Mouse (Mus musculus) hindbrain, embryonic 10.5 days (tissue): Measurements from ENCODE around the gene Cep170. TPM values are rescaled to one million over a fixed set of nuclear protein-coding genes. Genes with fewer than 3 reads are reported as not detected.

Experiments
- DNase-seq: peaks from one replicate; pipeline ENCODE4 v3.0.0-alpha.2; 2017; ENCODE audit warnings: low spot score
- H3K27ac ChIP-seq: fragments of 300-500 bp; sonication (generic); 2 replicates; pipeline ENCODE4 v1.5.1; 2016; ENCODE audit warnings: mild to moderate bottlenecking, moderate library complexity
- H3K27me3 ChIP-seq: fragments of 300-500 bp; sonication (generic); 2 replicates; pipeline ENCODE4 v1.6.1; 2016; ENCODE audit warnings: mild to moderate bottlenecking; ENCODE audit not compliant: poor library complexity, insufficient read depth, severe bottlenecking
- H3K36me3 ChIP-seq: fragments of 300-500 bp; sonication (generic); 2 replicates; pipeline ENCODE4 v1.6.1; 2016; ENCODE audit warnings: mild to moderate bottlenecking, moderate library complexity
- H3K4me1 ChIP-seq: fragments of 300-500 bp; sonication (generic); replicated peaks from 2 replicates; pipeline ENCODE4 v1.6.1; 2016; ENCODE audit warnings: mild to moderate bottlenecking
- H3K4me3 ChIP-seq: fragments of 300-500 bp; sonication (generic); 2 replicates; pipeline ENCODE4 v1.5.1; 2016; ENCODE audit warnings: mild to moderate bottlenecking, moderate library complexity
- H3K9me3 ChIP-seq: fragments of 300-500 bp; sonication (generic); 2 replicates; pipeline ENCODE4 v1.6.1; 2016; ENCODE audit warnings: mild to moderate bottlenecking, moderate library complexity
- WGBS: fragments of 180-500 bp; shearing (Covaris S2); methylation state at CpG from one replicate; pipeline ENCODE4 v1.1.7; 2016; 5-methylcytosine and 5-hydroxymethylcytosine counted together
- polyA plus RNA-seq: library from polyadenylated mRNA; unstranded; fragments of >200 nt; fragmentation: Nextera tagmentation; extraction: Ambion mirVana; gene quantifications from 2 replicates; pipeline ENCODE4 v1.2.1, GENCODE M21; 2016

Gene Cep170
- polyA plus RNA-seq, 1 experiment from 2014 or later, result 42.4 TPM

DNA sequence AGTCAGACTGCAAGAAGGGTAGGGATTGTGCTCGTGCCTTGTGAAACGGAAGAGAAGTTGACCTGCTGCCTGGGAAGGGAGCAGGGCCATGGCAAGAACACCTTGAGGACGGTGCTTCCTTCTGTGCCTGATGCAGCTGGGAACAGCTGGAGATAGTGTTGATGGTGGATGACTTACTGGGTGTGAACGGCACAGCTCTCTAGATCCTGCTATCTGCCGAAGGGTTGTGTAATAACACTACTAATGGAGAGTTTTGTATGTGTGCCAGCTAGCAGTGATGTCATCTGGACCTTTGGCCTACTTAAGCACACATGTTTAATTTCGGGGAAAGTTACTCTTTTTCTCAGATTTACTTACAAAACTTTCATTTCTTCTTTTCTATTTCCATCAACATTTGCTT lies 4.9 kb upstream of the Cep170 start:
- no peak overlapping the region for H3K4me3 ChIP-seq
- 79% methylated on average over 6 of the region's 6 CpGs for WGBS
- H3K27ac ChIP-seq, result no peak overlapping the region
- H3K4me1 ChIP-seq, result peaks cover 7% of the 10 kb centered on the region
- no peaks in the 10 kb centered on the region for H3K9me3 ChIP-seq
- H3K27me3 ChIP-seq, result no peaks in the 10 kb centered on the region
- DNase-seq, result no peak
- no peaks in the 10 kb centered on the region for H3K36me3 ChIP-seq

DNA sequence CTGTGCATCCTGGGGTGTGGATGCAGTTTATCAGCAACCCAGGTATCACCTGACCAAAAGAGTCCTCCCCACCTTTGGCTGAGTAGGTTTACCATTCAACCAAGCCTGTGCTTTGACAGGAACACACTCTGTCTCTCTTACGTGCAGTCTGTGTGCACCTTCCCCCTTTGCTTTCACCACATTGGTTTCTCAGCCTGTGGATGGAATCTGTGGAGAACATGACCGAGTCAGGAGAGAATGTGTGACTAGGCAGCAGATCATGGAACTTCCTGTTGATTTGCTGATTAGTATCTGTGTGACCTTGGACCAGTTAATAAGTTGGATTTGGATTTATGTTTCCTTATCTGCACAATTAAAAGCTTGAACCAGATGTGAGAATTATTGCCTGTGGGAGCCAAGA lies 4.3 kb upstream of the Cep170 start:
- Histone ChIP-seq H3K36me3 (no peaks in the 10 kb centered on the region), H3K27me3 (no peaks in the 10 kb centered on the region), H3K4me3 (no peak overlapping the region), H3K4me1 (peaks cover 7% of the 10 kb centered on the region), H3K9me3 (no peaks in the 10 kb centered on the region), H3K27ac (no peak overlapping the region)
- no peak for DNase-seq
- 87% methylated on average over 2 of the region's 2 CpGs for WGBS

DNA sequence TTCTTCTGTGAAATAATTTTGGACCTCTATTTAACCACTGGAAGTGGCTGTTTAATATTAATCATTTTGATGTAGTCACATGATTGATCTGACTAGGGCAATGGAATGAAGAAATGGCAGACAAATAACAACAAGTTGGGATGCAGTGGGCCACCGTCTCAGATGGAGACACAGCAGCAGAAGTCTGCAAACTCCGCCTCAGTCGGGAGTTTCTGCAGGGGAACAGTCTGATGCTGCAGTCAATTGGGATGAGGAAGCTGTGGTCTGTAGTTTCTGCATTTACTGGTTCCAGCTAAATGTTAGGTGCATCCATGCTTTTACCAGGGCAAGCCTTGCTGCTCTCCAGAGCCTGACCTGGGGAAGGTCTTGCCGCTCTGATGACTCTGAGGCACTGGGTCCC lies 2.9 kb upstream of the Cep170 start:
- Histone ChIP-seq H3K4me3 (no peak overlapping the region), H3K9me3 (no peaks in the 10 kb centered on the region), H3K4me1 (peaks cover 15% of the 10 kb centered on the region), H3K27ac (no peak overlapping the region), H3K36me3 (no peaks in the 10 kb centered on the region), H3K27me3 (no peaks in the 10 kb centered on the region)
- DNase-seq, result no peak
- WGBS, result 88% methylated on average over 4 of the region's 4 CpGs

DNA sequence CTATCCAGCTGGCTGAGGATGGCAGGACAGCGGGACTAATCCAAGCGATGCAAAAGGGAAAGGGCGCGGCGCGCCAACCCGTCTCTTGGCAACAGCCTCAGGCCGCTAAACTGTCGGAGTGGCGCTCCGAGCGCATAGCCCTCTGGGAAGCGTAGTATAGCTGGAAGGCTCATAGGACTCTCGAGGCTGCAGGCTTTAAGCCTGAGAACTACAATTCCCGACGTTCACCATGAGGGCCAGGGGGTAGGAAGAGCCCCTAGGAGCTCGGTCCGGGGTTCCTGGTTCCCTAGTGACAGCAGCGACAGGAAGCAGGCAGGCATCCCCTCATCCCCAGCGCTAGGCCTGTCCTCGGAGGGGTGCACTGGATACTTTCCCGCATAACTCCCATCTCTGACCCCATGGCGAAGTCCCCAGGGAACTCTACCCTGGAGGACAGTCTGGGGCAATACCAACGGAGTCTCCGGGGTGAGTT lies 760 bp upstream of the Cep170 start, which contains the start of gene Sdccag8:
Sdccag8 (plus strand) TSS at position 70 of the 472 bp plus-strand sequence.
- H3K4me1 ChIP-seq, result peaks cover 20% of the 10 kb centered on the region
- WGBS, result under 1% methylated on average over 25 of the region's 25 CpGs
- peak within 1 kb of the TSS; percentile 91 for H3K4me3 ChIP-seq
- no peaks in the 10 kb centered on the region for H3K36me3 ChIP-seq
- no peaks in the 10 kb centered on the region for H3K27me3 ChIP-seq
- no peaks in the 10 kb centered on the region for H3K9me3 ChIP-seq
- H3K27ac ChIP-seq, result peak within 1 kb of the TSS; percentile 99
- peak; percentile 94 for DNase-seq

DNA sequence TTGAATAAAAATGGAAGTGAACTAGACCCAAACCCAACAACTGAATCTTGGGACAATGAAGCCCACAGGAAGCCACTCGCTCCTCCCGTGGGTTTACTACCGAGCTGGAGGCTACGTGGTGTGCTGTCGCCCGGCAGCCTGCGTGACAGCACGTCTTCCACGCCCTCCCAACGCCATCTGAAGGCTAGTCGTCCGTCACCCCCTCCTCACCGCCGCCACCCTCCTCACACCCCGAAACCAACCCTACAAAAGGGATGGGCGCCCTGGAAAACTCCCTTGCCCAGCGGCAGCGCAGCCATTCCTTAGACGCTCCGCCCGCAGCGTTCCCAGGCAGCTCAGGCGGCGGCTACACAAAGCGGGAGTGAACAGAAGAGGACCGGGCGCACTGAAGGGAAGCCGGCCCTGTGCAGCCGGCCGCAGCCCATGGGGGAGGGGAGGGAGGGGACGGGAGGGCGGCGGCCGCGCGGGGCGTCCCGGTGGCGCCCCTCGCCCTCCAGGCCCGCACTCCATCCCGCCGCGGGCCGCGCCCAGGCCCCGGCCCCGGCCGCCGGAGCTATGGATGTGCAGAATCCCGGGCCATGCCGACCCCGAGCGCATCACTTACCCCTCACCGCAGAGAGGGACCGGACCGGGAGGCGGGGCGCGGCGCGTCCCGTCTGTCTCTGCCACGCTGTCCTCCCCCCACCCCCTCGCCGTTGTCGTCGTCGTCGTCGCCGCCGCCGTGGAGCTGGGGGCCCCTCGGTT lies 403 bp downstream of the Cep170 start:
- Histone ChIP-seq H3K27me3 (no peaks in the 10 kb centered on the region), H3K36me3 (no peaks in the 10 kb centered on the region)
- under 1% methylated on average over 52 of the region's 75 CpGs for WGBS

DNA sequence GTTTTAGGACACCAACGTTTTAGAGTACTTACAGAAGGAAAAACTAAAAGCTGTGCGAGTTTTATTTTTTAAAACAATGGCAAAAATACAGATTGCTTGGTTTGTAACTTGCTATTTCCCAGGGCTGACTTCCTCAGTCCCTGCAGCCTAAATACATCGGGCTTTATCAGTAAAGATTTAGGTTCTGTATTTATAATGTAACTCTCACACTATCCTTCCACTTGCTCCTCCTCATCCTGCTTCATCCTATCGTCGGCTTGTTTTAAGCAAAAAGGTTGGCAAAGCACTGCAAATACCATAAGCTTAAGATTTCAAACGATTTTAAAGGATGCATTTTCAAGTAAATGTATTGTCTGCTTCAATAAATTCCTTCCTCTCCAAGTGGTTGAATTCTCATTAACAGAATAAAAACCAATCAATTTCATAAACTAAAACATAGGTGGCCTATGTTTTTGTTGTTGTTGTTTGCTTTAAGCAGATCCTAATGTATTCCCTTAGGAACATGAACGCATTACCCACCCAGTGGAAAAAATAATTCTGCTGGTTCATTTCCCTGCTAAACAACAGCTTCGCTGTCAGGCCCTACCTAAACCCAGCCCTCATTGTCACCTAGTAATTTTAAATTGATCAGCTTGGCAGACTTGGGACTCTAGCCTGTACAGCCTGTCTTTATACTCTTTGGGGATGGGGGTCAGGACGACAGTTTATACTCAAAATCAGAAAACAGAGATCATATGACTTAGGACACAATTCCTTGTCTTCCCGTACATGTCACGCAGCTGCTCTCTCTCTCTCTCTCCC lies 1.2 kb downstream of the Cep170 start:
- WGBS, result 30% methylated on average over 11 of the region's 11 CpGs
- Histone ChIP-seq H3K27ac (peak overlapping the region; percentile 99), H3K9me3 (no peaks in the 10 kb centered on the region), H3K4me3 (peak overlapping the region; percentile 91), H3K27me3 (no peaks in the 10 kb centered on the region), H3K4me1 (peaks cover 25% of the 10 kb centered on the region), H3K36me3 (no peaks in the 10 kb centered on the region)
- no peak for DNase-seq

More for the DNA sequence above, 403 bp downstream of the Cep170 start:
- Histone ChIP-seq H3K27ac (peak overlapping the region; percentile 99), H3K4me1 (peaks cover 25% of the 10 kb centered on the region), H3K9me3 (no peaks in the 10 kb centered on the region), H3K4me3 (peak overlapping the region; percentile 91)
- peak; percentile 78 for DNase-seq

DNA sequence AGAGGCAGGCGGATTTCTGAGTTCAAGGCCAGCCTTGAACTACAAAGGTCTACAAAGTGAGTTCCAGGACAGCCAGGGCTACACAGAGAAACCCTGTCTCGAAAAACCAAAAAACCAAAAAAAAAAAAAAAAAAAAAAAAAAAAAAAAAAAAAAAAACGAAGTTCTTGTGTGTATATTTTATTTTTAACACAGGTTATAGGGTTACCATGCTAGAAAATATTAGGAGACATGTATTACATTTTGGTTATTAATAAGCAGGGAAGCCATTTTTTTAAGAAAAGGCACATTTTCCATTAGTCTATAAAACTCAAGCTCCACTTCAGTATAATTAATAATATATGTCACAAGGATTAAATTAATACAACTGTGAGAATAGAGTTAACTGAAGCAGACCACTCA lies 2.0 kb downstream of the Cep170 start:
- Histone ChIP-seq H3K27ac (peak overlapping the region; percentile 99), H3K4me1 (peaks cover 25% of the 10 kb centered on the region), H3K9me3 (no peaks in the 10 kb centered on the region), H3K4me3 (peak overlapping the region; percentile 91), H3K36me3 (no peaks in the 10 kb centered on the region), H3K27me3 (no peaks in the 10 kb centered on the region)
- DNase-seq, result no peak
- WGBS, result 91% methylated on average over 3 of the region's 3 CpGs

DNA sequence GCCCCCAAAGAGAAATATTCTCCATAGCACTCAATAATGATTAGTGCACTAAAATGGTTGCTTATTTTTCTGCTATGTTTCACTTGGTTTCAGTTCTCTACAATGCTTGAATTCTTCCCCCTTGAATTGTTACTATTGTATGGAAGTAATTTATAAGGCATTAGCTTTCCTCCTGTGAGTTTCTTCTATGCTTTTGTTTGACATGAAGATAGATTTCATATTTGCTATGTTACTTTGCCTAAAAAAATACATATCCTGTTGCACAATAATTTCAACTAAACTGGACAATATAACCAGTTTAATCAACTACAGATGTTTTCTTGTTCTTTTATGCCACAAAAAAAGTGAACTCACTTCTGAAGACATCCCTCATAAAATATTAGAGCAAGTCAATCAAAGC lies 3.7 kb downstream of the Cep170 start:
- H3K36me3 ChIP-seq, result 0 out of 2 replicates have a peak, but pooled peaks cover 3% of the 10 kb centered on the region
- H3K4me3 ChIP-seq, result no peak overlapping the region
- H3K27ac ChIP-seq, result no peak overlapping the region
- H3K9me3 ChIP-seq, result no peaks in the 10 kb centered on the region
- H3K4me1 ChIP-seq, result peaks cover 21% of the 10 kb centered on the region
- H3K27me3 ChIP-seq, result no peaks in the 10 kb centered on the region
- no peak for DNase-seq

DNA sequence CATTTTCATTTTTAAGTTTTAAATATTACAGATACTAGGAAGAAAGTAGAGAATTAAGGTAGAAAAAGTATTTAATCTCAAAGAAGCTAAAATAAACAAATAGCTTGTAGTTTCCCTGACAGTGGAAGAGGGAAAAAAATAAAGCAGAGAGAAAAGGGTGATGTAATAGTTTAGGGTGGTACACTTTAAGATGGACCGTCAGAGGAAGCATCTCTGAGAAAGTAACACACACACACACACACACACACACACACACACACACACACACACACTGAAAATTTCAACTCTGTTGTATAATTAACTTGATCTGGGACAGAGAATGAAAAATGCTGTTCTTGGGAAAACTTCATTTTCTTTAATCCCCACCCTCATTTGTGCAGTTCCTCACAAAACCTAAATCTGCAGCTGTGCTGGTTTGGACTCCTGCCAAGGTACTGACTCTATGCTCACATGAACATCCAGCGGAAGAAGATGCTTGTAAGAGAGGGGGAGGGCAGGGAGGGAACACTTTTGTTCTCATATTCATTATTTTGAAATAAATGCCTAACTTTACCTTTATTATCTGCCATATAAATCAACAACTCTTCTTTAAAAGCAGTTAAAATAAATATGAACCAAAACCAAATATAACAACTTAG lies 13.0 kb downstream of the Cep170 start:
- H3K27ac ChIP-seq, result no peak overlapping the region
- H3K27me3 ChIP-seq, result no peaks in the 10 kb centered on the region
- no peaks in the 10 kb centered on the region for H3K9me3 ChIP-seq
- H3K4me1 ChIP-seq, result no peaks in the 10 kb centered on the region
- 72% methylated on average over 2 of the region's 2 CpGs for WGBS
- peaks cover 28% of the 10 kb centered on the region for H3K36me3 ChIP-seq
- no peak overlapping the region for H3K4me3 ChIP-seq
- DNase-seq, result no peak

DNA sequence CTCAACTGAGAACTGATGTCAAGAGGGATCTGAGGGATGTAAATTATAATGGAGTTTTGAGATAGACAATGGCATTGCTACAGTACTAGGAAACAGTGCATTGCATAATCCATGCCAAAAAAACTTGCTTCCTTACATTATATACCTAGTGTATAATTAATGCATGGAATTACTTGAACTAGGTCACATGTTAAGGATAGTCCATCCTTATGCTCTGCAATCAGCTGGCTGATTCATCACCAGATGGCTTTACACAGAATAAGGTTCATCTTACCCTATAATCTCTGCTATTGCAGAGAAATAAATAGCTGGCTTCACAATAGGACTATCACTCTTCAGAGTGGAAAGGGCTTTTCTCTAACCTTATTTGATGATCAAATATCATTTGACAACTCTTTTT lies 15.2 kb downstream of the Cep170 start:
- no peak for DNase-seq
- Histone ChIP-seq H3K27me3 (no peaks in the 10 kb centered on the region), H3K27ac (no peak overlapping the region), H3K4me1 (0 out of 2 replicates have a peak, but pooled peaks cover 4% of the 10 kb centered on the region), H3K36me3 (peaks cover 23% of the 10 kb centered on the region), H3K4me3 (no peak overlapping the region), H3K9me3 (no peaks in the 10 kb centered on the region)

DNA sequence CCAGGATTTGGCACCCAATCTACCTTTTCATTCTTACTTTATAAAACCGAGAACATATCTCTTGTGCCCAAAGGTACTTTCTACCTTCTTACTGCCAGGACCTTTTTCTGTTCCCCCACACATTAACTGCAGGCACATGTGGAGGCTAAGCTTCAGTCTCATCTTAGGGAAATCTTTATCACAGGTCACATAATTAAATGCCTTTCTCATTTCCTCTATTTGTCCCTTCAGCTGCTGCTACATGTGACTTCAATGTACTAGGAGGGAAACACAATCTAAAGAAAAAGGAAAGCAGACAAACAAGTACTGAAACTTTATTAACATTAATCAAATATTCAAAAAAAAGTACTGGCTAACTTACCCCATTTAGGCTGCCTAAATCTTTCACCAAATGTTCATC lies 21.7 kb downstream of the Cep170 start:
- no peak for DNase-seq
- no peaks in the 10 kb centered on the region for H3K27me3 ChIP-seq
- H3K27ac ChIP-seq, result no peak overlapping the region
- H3K4me1 ChIP-seq, result 0 out of 2 replicates have a peak, but pooled peaks cover 4% of the 10 kb centered on the region
- H3K9me3 ChIP-seq, result no peaks in the 10 kb centered on the region
- H3K36me3 ChIP-seq, result peaks cover 51% of the 10 kb centered on the region
- WGBS, result 95% methylated on average over 1 of the region's 1 CpGs
- no peak overlapping the region for H3K4me3 ChIP-seq

DNA sequence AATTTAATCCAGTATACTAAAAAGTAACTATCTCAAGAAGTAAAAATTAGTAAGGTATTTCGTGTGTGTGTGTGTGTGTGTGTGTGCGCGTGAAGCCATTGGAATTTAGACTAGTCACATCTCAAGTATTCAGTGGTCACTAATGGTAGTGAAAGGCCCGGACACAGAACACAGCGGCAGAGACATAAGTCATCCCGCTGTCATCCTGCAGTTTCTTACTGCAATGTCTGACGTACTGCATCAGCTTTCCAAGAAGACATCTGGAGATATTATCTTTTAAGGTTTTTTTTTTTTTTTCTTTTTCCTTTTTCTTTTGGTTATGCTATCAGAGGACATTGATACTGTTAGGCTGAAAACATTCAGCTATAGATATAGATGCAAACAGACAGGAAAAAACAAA lies 24.5 kb downstream of the Cep170 start:
- WGBS, result 95% methylated on average over 7 of the region's 7 CpGs
- Histone ChIP-seq H3K27me3 (no peaks in the 10 kb centered on the region), H3K9me3 (no peaks in the 10 kb centered on the region), H3K4me1 (no peaks in the 10 kb centered on the region), H3K36me3 (peaks cover 70% of the 10 kb centered on the region), H3K4me3 (no peak overlapping the region), H3K27ac (no peak overlapping the region)
- DNase-seq, result no peak

DNA sequence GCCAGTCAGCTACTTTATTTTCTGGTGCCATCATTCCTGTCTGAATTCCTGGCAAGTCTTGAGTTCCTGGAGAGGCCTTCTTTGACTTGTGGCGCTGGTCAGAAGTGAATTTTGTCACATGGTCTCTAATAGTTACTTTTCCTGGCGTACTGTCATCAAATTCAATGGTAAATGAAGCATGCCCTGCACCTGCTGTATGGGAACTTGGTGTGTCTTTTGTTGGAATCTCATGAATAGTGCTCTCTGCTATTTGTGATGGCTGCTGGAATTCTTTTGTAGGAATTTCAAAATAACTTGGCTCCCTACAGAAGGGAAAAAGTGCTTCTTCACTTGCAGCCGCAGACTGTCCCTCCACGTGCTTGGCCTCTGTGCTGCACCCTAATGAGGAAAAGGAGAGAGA lies 39.3 kb downstream of the Cep170 start:
- no peaks in the 10 kb centered on the region for H3K4me1 ChIP-seq
- no peak overlapping the region for H3K4me3 ChIP-seq
- DNase-seq, result no peak
- peaks cover 80% of the 10 kb centered on the region for H3K36me3 ChIP-seq
- WGBS, result 83% methylated on average over 4 of the region's 4 CpGs
- no peaks in the 10 kb centered on the region for H3K27me3 ChIP-seq
- H3K9me3 ChIP-seq, result no peaks in the 10 kb centered on the region
- no peak overlapping the region for H3K27ac ChIP-seq
